ENCODE assay signal across 21 mouse cellular contexts in the genomic region with DNA sequence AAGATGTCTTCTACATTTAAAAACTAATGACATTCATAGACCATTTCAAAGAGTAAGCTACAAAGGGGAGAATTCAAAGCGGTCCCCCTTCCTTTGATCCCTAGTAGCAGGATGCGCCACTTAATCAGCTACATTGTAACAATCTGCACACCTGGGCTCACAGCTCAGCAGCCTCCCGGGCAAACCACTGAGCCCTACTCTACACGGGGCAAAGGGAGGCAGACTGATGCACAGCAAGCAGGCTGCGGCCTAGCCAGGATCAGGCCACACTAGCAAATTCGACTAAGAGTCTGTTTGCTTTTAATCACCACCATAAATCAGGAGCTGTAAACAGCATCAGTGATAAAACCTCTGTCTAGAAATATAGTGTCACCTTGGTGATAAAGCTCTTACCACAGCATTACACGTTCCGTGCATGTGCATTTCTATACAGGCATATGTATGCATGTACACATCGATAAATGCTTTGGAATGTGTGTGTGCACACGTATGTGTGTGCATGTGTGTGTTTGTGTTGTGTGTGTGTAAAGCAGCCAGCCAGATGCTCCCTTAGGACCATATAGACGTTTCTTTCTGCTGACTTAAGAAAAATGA. TPM values are rescaled to one million over a fixed set of nuclear protein-coding genes. Genes with fewer than 3 reads are reported as not detected.
DNase-seq lines count a peak whose midpoint lies in the region; ATAC-seq and TF ChIP-seq lines count a peak whose summit lies in the region.
"Had no signal": no experiment of that assay in that cellular context is flagged by ENCODE, and none has a peak within 500 bp of the region (broad histone marks: within the 10 kb centered on the region; RNA-seq: fewer than 3 reads in every experiment).

No protein-coding gene starts in this region.

- H3K27ac ChIP-seq in stomach, embryonic 16.5 days (ENCODE audit: low read length), result peak overlapping the region; percentile 43; the same call in 1 of the 2 replicates
- H3K27ac ChIP-seq in kidney, adult 2 months (ENCODE audit: insufficient read depth, low read depth, low read length), result no peak overlapping the region
- H3K27ac ChIP-seq: embryonic facial prominence, embryonic 10.5 days; forebrain, embryonic 15.5 days; hindbrain, embryonic 12.5 days; kidney, postnatal 0 days; neural tube, embryonic 12.5 days had no signal

- ATAC-seq in stomach, embryonic 16.5 days (ENCODE audit: insufficient read depth, low FRiP score), result no peak
- ATAC-seq: forebrain, embryonic 15.5 days; lung, postnatal 0 days had no signal

- no peaks in the 10 kb centered on the region for H3K4me1 ChIP-seq in stomach, embryonic 16.5 days (ENCODE audit: control insufficient read depth, insufficient read depth, low read length)
- no peaks in the 10 kb centered on the region for H3K4me1 ChIP-seq in kidney, adult 2 months (ENCODE audit: control insufficient read depth, insufficient read depth, low read length)
- H3K4me1 ChIP-seq: embryonic facial prominence, embryonic 10.5 days; forebrain, embryonic 15.5 days; heart, embryonic 12.5 days; hindbrain, embryonic 12.5 days; neural tube, embryonic 12.5 days had no signal

- peak; percentile 41 for DNase-seq in heart, adult 11 months
- DNase-seq in heart, adult 18-20 months, result no peak
- peak; percentile 9 for DNase-seq in CD4-positive helper T cell, adult 2 months (ENCODE audit: low read depth, low spot score)
- peak; percentile 52 for DNase-seq in thymus, postnatal 14 days
- no peak for DNase-seq in ovary, adult 18-20 months (ENCODE audit: low spot score)
- no peak for DNase-seq in kidney, adult 2 months
- no peak for DNase-seq in left cerebral cortex, adult 18-20 months (ENCODE audit: low spot score in 2 of 2)
- DNase-seq: adrenal gland, postnatal 25 days; cerebellum, adult 9-11 months; gastrocnemius, postnatal 10 days; heart, postnatal 10 days; kidney, adult 18-20 months had no signal

- no peaks in the 10 kb centered on the region for H3K36me3 ChIP-seq in stomach, embryonic 16.5 days (ENCODE audit: control insufficient read depth, insufficient read depth, low read length)
- no peaks in the 10 kb centered on the region for H3K36me3 ChIP-seq in kidney, adult 2 months (ENCODE audit: control insufficient read depth, insufficient read depth, low read length)
- H3K36me3 ChIP-seq: neural tube, embryonic 12.5 days had no signal

- H3K27me3 ChIP-seq in stomach, embryonic 16.5 days (ENCODE audit: control insufficient read depth, insufficient read depth, low read length), result no peaks in the 10 kb centered on the region
- H3K27me3 ChIP-seq in kidney, adult 2 months (replicated peaks; ENCODE audit: control insufficient read depth, insufficient read depth, low read length), result no peaks in the 10 kb centered on the region
- H3K27me3 ChIP-seq: forebrain, embryonic 15.5 days; heart, embryonic 12.5 days; neural tube, embryonic 12.5 days had no signal

- TF ChIP-seq CTCF in kidney, adult 2 months (conservative IDR thresholded peaks at IDR 0.05; ENCODE audit: insufficient read depth, insufficient read length, low read depth, low read length), result no peak

- no peak overlapping the region for H3K4me3 ChIP-seq in stomach, embryonic 16.5 days (replicated peaks; ENCODE audit: low read length)
- no peak overlapping the region for H3K4me3 ChIP-seq in kidney, adult 2 months (ENCODE audit: insufficient read depth, low read depth, low read length)
- H3K4me3 ChIP-seq: embryonic facial prominence, embryonic 10.5 days; forebrain, embryonic 15.5 days; heart, embryonic 12.5 days; hindbrain, embryonic 12.5 days; neural tube, embryonic 12.5 days had no signal

- H3K9me3 ChIP-seq in stomach, embryonic 16.5 days (replicated peaks; ENCODE audit: control insufficient read depth, low read length), result no peaks in the 10 kb centered on the region
- H3K9me3 ChIP-seq: embryonic facial prominence, embryonic 10.5 days; forebrain, embryonic 15.5 days; heart, embryonic 12.5 days; hindbrain, embryonic 12.5 days; neural tube, embryonic 12.5 days had no signal

- no peak overlapping the region for H3K4me2 ChIP-seq in stomach, embryonic 16.5 days (ENCODE audit: low read depth, low read length)
- H3K4me2 ChIP-seq: forebrain, embryonic 15.5 days; heart, embryonic 12.5 days; hindbrain, embryonic 12.5 days; midbrain, embryonic 11.5 days; neural tube, embryonic 12.5 days had no signal

- TF ChIP-seq POLR2A in kidney, adult 2 months (IDR thresholded peaks at IDR 0.05; ENCODE audit: low read depth, low read length), result no peak

- H3K9ac ChIP-seq in stomach, embryonic 16.5 days (ENCODE audit: low read length), result no peak overlapping the region
- H3K9ac ChIP-seq: forebrain, embryonic 15.5 days; heart, embryonic 12.5 days; hindbrain, embryonic 12.5 days; neural tube, embryonic 12.5 days had no signal

- 80% methylated on average over 11 of the region's 11 CpGs for WGBS in stomach, embryonic 16.5 days
- WGBS in kidney, adult 2 months, result 79% methylated on average over 11 of the region's 11 CpGs

RNA-seq across cellular contexts. Expression of a gene that starts 18.9 kb away (rescaled TPM):
- total RNA-seq in heart, adult 18-20 months (2021), result 1 to 10 TPM; 2.7 to 3.1 TPM
- polyA plus RNA-seq in stomach, embryonic 16.5 days (2015; fragmentation: Nextera tagmentation; extraction: Ambion mirVana), result 12.7 and 15.9 TPM in 2 replicates
- polyA plus RNA-seq in kidney, adult 2 months (2012; rRNA removed), result 0.19 and 0.75 TPM in 2 replicates
- 1 to 10 TPM; 2.1 to 2.3 TPM for total RNA-seq in left cerebral cortex, adult 18-20 months (2021)

Comparison
In these comparisons a context has a peak if more than half of its experiments do, and no peak if none do; other contexts are left out.
1. DNase-seq: peak in heart, adult 11 months (single experiment), CD4-positive helper T cell, adult 2 months (single experiment) and thymus, postnatal 14 days (single experiment); none in heart, adult 18-20 months (0 of 2), ovary, adult 18-20 months (single experiment), kidney, adult 2 months (single experiment) and left cerebral cortex, adult 18-20 months (0 of 2).